Mouse (Mus musculus) splenic B cell, adult 2 months (primary cell): Measurements from ENCODE around the gene Fcf1.

ENCODE experiments used
- DNase-seq: peaks from one replicate; pipeline ENCODE4 v3.0.0-alpha.2; 2011; ENCODE audit warnings: low read depth, low spot score
- H3K27me3 ChIP-seq: 2 replicates; pipeline ENCODE4 v1.6.1; 2012; ENCODE audit warnings: mild to moderate bottlenecking, low read length, moderate library complexity, mixed read lengths; ENCODE audit not compliant: control insufficient read depth, poor library complexity, insufficient read depth, severe bottlenecking
- H3K36me3 ChIP-seq: 2 replicates; pipeline ENCODE4 v1.6.1; 2012; ENCODE audit warnings: mild to moderate bottlenecking, low read length, moderate library complexity, mixed read lengths; ENCODE audit not compliant: control insufficient read depth, poor library complexity, insufficient read depth, severe bottlenecking

Fcf1 gene

GRCm38 (mm10) chr12:84948584-84949285, 22.0 kb upstream of the Fcf1 start:
- Histone ChIP-seq H3K36me3 (peaks cover 3% of the 10 kb centered on the region), H3K27me3 (no peaks in the 10 kb centered on the region)
- DNase-seq: no peak

DNA sequence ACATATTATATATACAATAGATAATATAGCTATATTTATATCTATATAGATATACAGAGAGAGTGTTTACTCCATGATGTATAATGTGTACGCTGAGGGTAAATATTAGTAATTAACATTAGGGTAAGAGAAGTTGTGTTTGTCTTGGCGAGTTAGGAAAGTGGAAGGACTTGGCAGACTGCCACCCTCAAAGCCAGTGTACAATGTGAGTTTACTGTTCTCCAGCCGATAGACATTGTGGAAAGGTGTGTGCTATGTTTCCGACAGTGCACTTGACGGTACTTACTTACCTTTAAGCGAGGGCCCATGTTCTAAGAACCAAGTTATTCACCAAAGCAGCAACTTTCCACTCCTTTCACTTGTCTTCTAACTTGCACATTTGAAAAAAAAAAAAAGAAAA, 19.9 kb upstream of the Fcf1 start:
- no peaks in the 10 kb centered on the region for H3K27me3 ChIP-seq
- H3K36me3 ChIP-seq: peaks cover 5% of the 10 kb centered on the region
- DNase-seq: no peak

DNA sequence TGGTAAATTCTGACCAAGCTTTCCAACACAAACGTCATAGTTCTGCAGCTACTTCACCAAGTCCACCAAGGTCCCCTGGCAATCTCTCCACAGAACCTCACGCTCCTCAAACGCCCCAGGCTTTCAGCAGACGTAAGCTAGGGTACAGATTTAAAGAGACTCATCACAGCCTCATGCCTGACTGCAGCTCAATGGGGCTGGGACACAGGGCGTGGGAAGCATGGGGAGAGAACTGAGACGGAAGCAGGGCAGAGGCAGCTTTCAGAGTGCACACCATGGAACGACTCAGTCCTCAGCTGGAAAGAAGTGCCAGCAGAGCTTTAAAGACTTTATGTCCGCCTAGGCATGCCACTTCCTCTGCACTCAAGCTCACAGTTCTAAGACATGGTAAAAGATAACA, 19.2 kb upstream of the Fcf1 start:
- peaks cover 5% of the 10 kb centered on the region for H3K36me3 ChIP-seq
- no peak for DNase-seq
- H3K27me3 ChIP-seq: no peaks in the 10 kb centered on the region

- H3K36me3 ChIP-seq: peaks cover 5% of the 10 kb centered on the region
- no peaks in the 10 kb centered on the region for H3K27me3 ChIP-seq
- DNase-seq: no peak
Observed at GRCm38 (mm10) chr12:84952351-84952750, 18.3 kb upstream of the Fcf1 start.

GRCm38 (mm10) chr12:84956317-84956716, 14.4 kb upstream of the Fcf1 start:
- H3K36me3 ChIP-seq: 0 out of 2 replicates have a peak, but pooled peaks cover 2% of the 10 kb centered on the region
- H3K27me3 ChIP-seq: no peaks in the 10 kb centered on the region
- no peak for DNase-seq

DNA sequence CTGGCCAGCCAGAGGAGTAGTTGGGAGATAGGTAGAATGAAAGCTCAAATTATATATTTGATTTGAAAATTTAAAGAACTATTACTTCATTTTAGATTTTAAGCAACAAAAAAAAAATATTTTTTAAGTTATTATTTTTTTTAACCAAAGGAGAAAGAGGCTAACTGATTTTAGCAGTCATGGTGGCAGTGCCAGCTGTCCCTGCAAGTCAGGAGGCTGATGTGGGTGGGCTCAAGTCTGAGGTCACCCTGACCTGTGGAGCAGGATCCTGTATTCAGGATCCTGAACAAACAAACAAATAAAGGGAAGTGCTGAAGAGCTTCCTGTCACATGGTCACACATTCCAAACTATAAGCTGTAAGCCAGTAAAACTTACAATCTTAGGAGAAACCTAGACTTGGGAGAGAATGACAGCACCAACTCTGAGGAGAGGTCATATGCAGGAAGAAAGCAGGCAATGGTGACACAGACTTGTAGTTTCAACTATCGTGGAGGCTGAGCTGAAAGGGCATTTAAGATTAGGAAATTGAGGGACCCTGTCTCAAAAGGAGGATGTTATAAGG, 11.8 kb upstream of the Fcf1 start:
- DNase-seq: no peak
- H3K36me3 ChIP-seq: peaks cover 2% of the 10 kb centered on the region; the same call in 1 of the 2 replicates
- H3K27me3 ChIP-seq: no peaks in the 10 kb centered on the region

DNA sequence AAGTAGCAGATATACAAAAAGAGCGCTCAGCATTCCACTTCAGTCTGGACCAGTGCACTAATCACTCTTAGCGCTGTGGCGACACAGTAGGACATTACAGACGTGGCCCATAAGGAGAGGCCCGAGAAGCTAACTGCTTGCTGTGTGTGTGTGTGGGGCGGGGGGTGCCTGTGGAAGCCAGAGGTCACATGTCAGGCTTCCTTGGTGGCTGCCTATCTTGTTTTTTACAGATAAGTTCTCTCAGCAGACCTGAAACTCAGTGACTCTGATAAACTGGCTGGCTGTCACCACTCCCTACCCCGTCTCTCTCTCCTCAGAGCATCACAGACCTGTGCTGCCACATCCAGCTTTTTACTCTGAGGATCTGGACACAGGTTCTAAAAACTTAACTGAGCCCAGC, 8.1 kb upstream of the Fcf1 start:
- H3K36me3 ChIP-seq: peaks cover 4% of the 10 kb centered on the region
- no peaks in the 10 kb centered on the region for H3K27me3 ChIP-seq
- no peak for DNase-seq

- H3K27me3 ChIP-seq: no peaks in the 10 kb centered on the region
- peaks cover 4% of the 10 kb centered on the region for H3K36me3 ChIP-seq
- DNase-seq: peak; percentile 39
Observed at GRCm38 (mm10) chr12:84968831-84969655, 1.7 kb upstream of the Fcf1 start.

GRCm38 (mm10) chr12:84969656-84970427, 855 bp upstream of the Fcf1 start:
- Histone ChIP-seq H3K36me3 (peaks cover 8% of the 10 kb centered on the region; the same call in 1 of the 2 replicates), H3K27me3 (no peaks in the 10 kb centered on the region)
- DNase-seq: peak; percentile 42

DNA sequence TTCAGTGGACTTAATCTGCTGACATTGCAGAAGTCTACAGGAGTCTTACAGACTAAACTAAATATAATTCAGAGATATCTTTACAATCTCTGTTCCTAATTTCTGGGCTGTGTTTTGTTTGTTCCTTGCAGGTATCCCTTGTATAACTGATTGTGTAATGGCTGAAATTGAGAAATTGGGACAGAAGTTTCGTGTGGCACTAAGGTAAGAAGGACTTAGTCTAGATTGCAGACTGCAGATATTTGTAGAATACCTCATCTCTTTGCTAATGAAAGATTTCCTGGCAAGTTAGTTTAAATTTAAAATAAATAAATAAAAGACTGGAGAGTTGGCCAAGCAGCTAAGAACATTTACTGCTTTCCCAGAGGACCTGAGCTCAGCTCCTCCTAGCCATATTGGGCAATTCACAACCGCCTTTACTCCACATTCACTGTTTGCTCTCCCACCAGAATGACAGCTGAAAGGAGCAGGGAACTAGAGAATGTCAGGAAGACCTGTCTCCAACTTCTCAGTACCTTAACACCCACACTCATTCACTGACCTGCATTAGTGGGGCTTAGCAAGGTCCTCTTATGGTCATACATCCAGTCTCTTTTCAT, 8.7 kb downstream of the Fcf1 start:
- H3K27me3 ChIP-seq: no peaks in the 10 kb centered on the region
- peaks cover 23% of the 10 kb centered on the region for H3K36me3 ChIP-seq
- no peak for DNase-seq

DNA sequence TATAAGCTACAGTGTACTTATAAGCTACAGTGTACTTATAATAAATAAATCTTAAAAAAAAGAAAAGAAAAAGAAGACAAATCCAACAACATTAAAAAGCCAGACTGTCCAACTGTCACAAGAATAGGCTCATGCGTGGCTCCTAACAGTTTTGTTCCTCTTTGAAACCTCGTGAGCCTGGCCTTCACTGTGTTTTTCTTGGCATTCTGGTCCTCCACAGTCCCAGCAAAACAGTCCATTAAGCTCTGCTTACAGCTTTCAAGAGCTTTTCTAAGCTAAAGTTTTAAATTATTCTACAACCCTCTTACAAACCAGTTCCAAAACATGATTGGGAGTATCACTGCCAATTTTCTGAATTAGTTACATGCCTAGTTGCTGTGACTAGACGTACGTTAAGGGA, 18.8 kb downstream of the Fcf1 start:
- no peaks in the 10 kb centered on the region for H3K36me3 ChIP-seq
- DNase-seq: no peak
- H3K27me3 ChIP-seq: no peaks in the 10 kb centered on the region

GRCm38 (mm10) chr12:84995112-84995761, 24.5 kb downstream of the Fcf1 start:
- no peaks in the 10 kb centered on the region for H3K36me3 ChIP-seq
- no peak for DNase-seq

GRCm38 (mm10) chr12:84996083-84996496, 25.4 kb downstream of the Fcf1 start, which contains the start of gene Ylpm1:
TSS of gene Ylpm1 (plus strand) at chr12:84996321.
- DNase-seq: peak; percentile 99
- H3K36me3 ChIP-seq: no peaks in the 10 kb centered on the region
- no peaks in the 10 kb centered on the region for H3K27me3 ChIP-seq

More at GRCm38 (mm10) chr12:84995112-84995761, 24.5 kb downstream of the Fcf1 start:
- H3K27me3 ChIP-seq: no peaks in the 10 kb centered on the region
